ENCODE assay signal across 14 mouse cellular contexts in genomic region chr12:111009615-111010257, GRCm38 (mm10). TPM values are rescaled to one million over a fixed set of nuclear protein-coding genes. Genes with fewer than 3 reads are reported as not detected.
DNase-seq lines count a peak whose midpoint lies in the region; ATAC-seq and TF ChIP-seq lines count a peak whose summit lies in the region.
"Had no signal": no experiment of that assay in that cellular context is flagged by ENCODE, and none has a peak within 500 bp of the region (broad histone marks: within the 10 kb centered on the region; RNA-seq: fewer than 3 reads in every experiment).

No protein-coding gene starts in this region.

- H3K9me3 ChIP-seq in heart, embryonic 11.5 days (replicated peaks; ENCODE audit: control insufficient read depth, low read length), result no peaks in the 10 kb centered on the region
- no peaks in the 10 kb centered on the region for H3K9me3 ChIP-seq in lung, postnatal 0 days (ENCODE audit: low read length)
- H3K9me3 ChIP-seq in liver, embryonic 13.5 days (replicated peaks), result no peaks in the 10 kb centered on the region
- peaks cover 3% of the 10 kb centered on the region; the same call in 1 of the 2 replicates for H3K9me3 ChIP-seq in stomach, embryonic 16.5 days (replicated peaks; ENCODE audit: control insufficient read depth, low read length)
- H3K9me3 ChIP-seq in forebrain, embryonic 10.5 days, result no peaks in the 10 kb centered on the region

- peaks cover 40% of the 10 kb centered on the region for H3K4me1 ChIP-seq in heart, embryonic 11.5 days (ENCODE audit: control insufficient read depth, insufficient read depth, low read length)
- H3K4me1 ChIP-seq in lung, postnatal 0 days (ENCODE audit: insufficient read depth, low read depth, low read length), result peaks cover 14% of the 10 kb centered on the region; the same call in 1 of the 2 replicates
- H3K4me1 ChIP-seq in lung, adult 2 months (ENCODE audit: control insufficient read depth, insufficient read depth, low read length), result peaks cover 15% of the 10 kb centered on the region
- peaks cover 54% of the 10 kb centered on the region for H3K4me1 ChIP-seq in liver, embryonic 13.5 days (replicated peaks)
- peaks cover 40% of the 10 kb centered on the region for H3K4me1 ChIP-seq in stomach, embryonic 16.5 days (ENCODE audit: control insufficient read depth, insufficient read depth, low read length)
- peaks cover 34% of the 10 kb centered on the region for H3K4me1 ChIP-seq in forebrain, embryonic 10.5 days

- DNase-seq in heart, postnatal 36 days, result no peak
- DNase-seq in lung, postnatal 0 days (ENCODE audit: low spot score), result peak; percentile 71
- no peak for DNase-seq in lung, adult 2 months
- DNase-seq in liver, embryonic 13.5 days, result no peak
- no peak for DNase-seq in forebrain, embryonic 10.5 days (ENCODE audit: extremely low spot score, low spot score)
- DNase-seq in embryo, embryonic 10 days (ENCODE audit: low spot score), result no peak
- DNase-seq: B cell, adult 2 months; forebrain, postnatal 0 days; spleen, adult 18-20 months; thymus, adult 2 months had no signal

- TF ChIP-seq EP300 in lung, postnatal 0 days (IDR thresholded peaks at IDR 0.05), result no peak

- peak overlapping the region; percentile 46 for H3K27ac ChIP-seq in heart, embryonic 11.5 days (ENCODE audit: low read depth, low read length)
- peak overlapping the region; percentile 77 for H3K27ac ChIP-seq in lung, postnatal 0 days (ENCODE audit: low read length)
- peak overlapping the region; percentile 77 for H3K27ac ChIP-seq in liver, embryonic 13.5 days
- peak overlapping the region; percentile 90 for H3K27ac ChIP-seq in stomach, embryonic 16.5 days (ENCODE audit: low read length)
- H3K27ac ChIP-seq in forebrain, embryonic 10.5 days, result no peak overlapping the region

- no peak overlapping the region for H3K4me3 ChIP-seq in heart, embryonic 11.5 days (ENCODE audit: low read depth, low read length)
- no peak overlapping the region for H3K4me3 ChIP-seq in lung, postnatal 0 days (ENCODE audit: low read depth, low read length)
- H3K4me3 ChIP-seq in lung, adult 2 months (replicated peaks; ENCODE audit: extremely low read depth, low read depth, low read length), result no peak overlapping the region
- no peak overlapping the region for H3K4me3 ChIP-seq in liver, embryonic 13.5 days (replicated peaks)
- H3K4me3 ChIP-seq in stomach, embryonic 16.5 days (replicated peaks; ENCODE audit: low read length), result no peak overlapping the region
- no peak overlapping the region for H3K4me3 ChIP-seq in forebrain, embryonic 10.5 days

- intact Hi-C loops in heart, postnatal 36 days (cut with DNase I), result no loop called here

- TF ChIP-seq POLR2A in lung, adult 2 months (IDR thresholded peaks at IDR 0.05; ENCODE audit: borderline replicate concordance, extremely low read depth, low read depth, low read length), result no peak

- 24% methylated on average over 6 of the region's 6 CpGs for WGBS in heart, embryonic 11.5 days (ENCODE audit: insufficient replicate concordance)
- 46% methylated on average over 6 of the region's 6 CpGs for WGBS in lung, postnatal 0 days
- WGBS in lung, adult 2 months, result 63% methylated on average over 6 of the region's 6 CpGs
- WGBS in liver, embryonic 13.5 days (ENCODE audit: insufficient replicate concordance), result 25% methylated on average over 6 of the region's 6 CpGs
- 66% methylated on average over 6 of the region's 6 CpGs for WGBS in stomach, embryonic 16.5 days
- 82% methylated on average over 6 of the region's 6 CpGs for WGBS in forebrain, embryonic 10.5 days

- no peak overlapping the region for H3K4me2 ChIP-seq in heart, embryonic 11.5 days
- no peak overlapping the region for H3K4me2 ChIP-seq in lung, postnatal 0 days (replicated peaks; ENCODE audit: low read depth, low read length)
- H3K4me2 ChIP-seq in liver, embryonic 13.5 days, result peak overlapping the region; percentile 11; the same call in 1 of the 2 replicates
- no peak overlapping the region for H3K4me2 ChIP-seq in stomach, embryonic 16.5 days (ENCODE audit: low read depth, low read length)

- no peak for ATAC-seq in heart, embryonic 11.5 days (replicated peaks; ENCODE audit: insufficient number of reproducible peaks, low FRiP score, low TSS enrichment)
- ATAC-seq in lung, postnatal 0 days, result peak; percentile 76
- ATAC-seq in liver, embryonic 13.5 days (ENCODE audit: low read depth), result peak; percentile 76
- no peak for ATAC-seq in stomach, embryonic 16.5 days (ENCODE audit: insufficient read depth, low FRiP score)
- ATAC-seq: forebrain, postnatal 0 days; inflammation-experienced regulatory T-cells, adult 6 months had no signal

- H3K9ac ChIP-seq in heart, embryonic 11.5 days (ENCODE audit: low read depth, low read length), result peak overlapping the region; percentile 39; the same call in 1 of the 2 replicates
- no peak overlapping the region for H3K9ac ChIP-seq in lung, postnatal 0 days (replicated peaks; ENCODE audit: low read depth)
- peak overlapping the region; percentile 4; the same call in 1 of the 2 replicates for H3K9ac ChIP-seq in liver, embryonic 13.5 days
- 0 out of 2 replicates have a peak overlapping the region, but pooled peaks have one; percentile 31 for H3K9ac ChIP-seq in stomach, embryonic 16.5 days (ENCODE audit: low read length)
- H3K9ac ChIP-seq: forebrain, postnatal 0 days had no signal

- TF ChIP-seq CTCF in lung, postnatal 0 days (IDR thresholded peaks at IDR 0.05), result 0 out of 2 replicates have a peak, but pooled peaks have one; percentile 5
- no peak for TF ChIP-seq CTCF in lung, adult 2 months (IDR thresholded peaks at IDR 0.05; ENCODE audit: insufficient read depth, low read length)

- H3K36me3 ChIP-seq in heart, embryonic 11.5 days (ENCODE audit: control insufficient read depth, insufficient read depth, low read length), result no peaks in the 10 kb centered on the region
- no peaks in the 10 kb centered on the region for H3K36me3 ChIP-seq in lung, postnatal 0 days (ENCODE audit: insufficient read depth, low read length)
- H3K36me3 ChIP-seq in liver, embryonic 13.5 days, result no peaks in the 10 kb centered on the region
- no peaks in the 10 kb centered on the region for H3K36me3 ChIP-seq in stomach, embryonic 16.5 days (ENCODE audit: control insufficient read depth, insufficient read depth, low read length)
- no peaks in the 10 kb centered on the region for H3K36me3 ChIP-seq in forebrain, embryonic 10.5 days (replicated peaks)
- H3K36me3 ChIP-seq: G1E had no signal

- H3K27me3 ChIP-seq in heart, embryonic 11.5 days (ENCODE audit: control insufficient read depth, insufficient read depth, low read length), result no peaks in the 10 kb centered on the region; the same call in 1 of the 2 replicates
- H3K27me3 ChIP-seq in lung, postnatal 0 days (replicated peaks; ENCODE audit: insufficient read depth, low read length), result no peaks in the 10 kb centered on the region
- H3K27me3 ChIP-seq in liver, embryonic 13.5 days, result no peaks in the 10 kb centered on the region
- H3K27me3 ChIP-seq in stomach, embryonic 16.5 days (ENCODE audit: control insufficient read depth, insufficient read depth, low read length), result no peaks in the 10 kb centered on the region
- no peaks in the 10 kb centered on the region for H3K27me3 ChIP-seq in forebrain, embryonic 10.5 days (ENCODE audit: poor library complexity, severe bottlenecking)

RNA-seq across cellular contexts. Expression of gene Rcor1, which starts 29.4 kb away (rescaled TPM):
- polyA plus RNA-seq in heart, embryonic 11.5 days (2014; fragmentation: Nextera tagmentation; extraction: Ambion mirVana), result 11.9 TPM in 2 replicates
- total RNA-seq in heart, postnatal 36 days (2021), result 10 to 100 TPM; 15.0 to 16.0 TPM
- polyA plus RNA-seq in lung, postnatal 0 days (2015; fragmentation: Nextera tagmentation; extraction: Ambion mirVana), result 6.7 and 9.5 TPM in 2 replicates
- polyA plus RNA-seq in lung, adult 2 months (2012; rRNA removed), result 6.7 and 12.0 TPM in 2 replicates
- polyA plus RNA-seq in liver, embryonic 13.5 days (2015; fragmentation: Nextera tagmentation; extraction: Ambion mirVana), result 5.8 and 6.1 TPM in 2 replicates
- 9.5 and 10.9 TPM in 2 replicates for polyA plus RNA-seq in stomach, embryonic 16.5 days (2015; fragmentation: Nextera tagmentation; extraction: Ambion mirVana)
- 7.0 and 8.4 TPM in 2 replicates for polyA plus RNA-seq in forebrain, embryonic 10.5 days (2016; fragmentation: Nextera tagmentation; extraction: Ambion mirVana)

RNA-seq across cellular contexts. Expression of gene Ankrd9, which starts 30.9 kb away (rescaled TPM):
- polyA plus RNA-seq in heart, embryonic 11.5 days (2014; fragmentation: Nextera tagmentation; extraction: Ambion mirVana), result 11.4 and 14.5 TPM in 2 replicates
- 10 to 100 TPM; 67.9 to 85.3 TPM for total RNA-seq in heart, postnatal 36 days (2021)
- 9.1 and 12.4 TPM in 2 replicates for polyA plus RNA-seq in lung, postnatal 0 days (2015; fragmentation: Nextera tagmentation; extraction: Ambion mirVana)
- 20.6 and 24.5 TPM in 2 replicates for polyA plus RNA-seq in lung, adult 2 months (2012; rRNA removed)
- polyA plus RNA-seq in liver, embryonic 13.5 days (2015; fragmentation: Nextera tagmentation; extraction: Ambion mirVana), result 54.2 and 57.6 TPM in 2 replicates
- 17.4 and 18.5 TPM in 2 replicates for polyA plus RNA-seq in stomach, embryonic 16.5 days (2015; fragmentation: Nextera tagmentation; extraction: Ambion mirVana)
- 20.4 and 20.8 TPM in 2 replicates for polyA plus RNA-seq in forebrain, embryonic 10.5 days (2016; fragmentation: Nextera tagmentation; extraction: Ambion mirVana)

Comparison
In these comparisons a context has a peak if more than half of its experiments do, and no peak if none do; other contexts are left out.
1. ATAC-seq: peak in lung, postnatal 0 days (single experiment) and liver, embryonic 13.5 days (single experiment); none in heart, embryonic 11.5 days (single experiment) and stomach, embryonic 16.5 days (single experiment).